Mouse (Mus musculus) heart, postnatal 0 days (tissue): ENCODE data around the gene Rab25. TPM values are rescaled to one million over a fixed set of nuclear protein-coding genes. Genes with fewer than 3 reads are reported as not detected.

Source experiments
- ATAC-seq: fragments of 200-750 bp; cut with Nextera tagmentation; 2 replicates; pipeline ENCODE4 v1.8.0; 2017; ENCODE audit warnings: low read depth, moderate number of reproducible peaks, moderate library complexity; ENCODE audit not compliant: insufficient read depth
- DNase-seq: peaks from one replicate; pipeline ENCODE4 v3.0.0-alpha.2; 2016; ENCODE audit warnings: low spot score
- H3K27ac ChIP-seq: fragments of 300-500 bp; sonication (generic); 2 replicates; pipeline ENCODE4 v1.5.1; 2014; ENCODE audit warnings: low read depth, mild to moderate bottlenecking
- H3K27me3 ChIP-seq: fragments of 300-500 bp; sonication (generic); 2 replicates; pipeline ENCODE4 v1.6.1; 2014; ENCODE audit warnings: low read length, mixed read lengths; ENCODE audit not compliant: control insufficient read depth, insufficient read depth
- H3K36me3 ChIP-seq: fragments of 300-500 bp; sonication (generic); replicated peaks from 2 replicates; pipeline ENCODE4 v1.6.1; 2014; ENCODE audit warnings: low read length, mixed read lengths; ENCODE audit not compliant: control insufficient read depth, insufficient read depth
- H3K4me1 ChIP-seq: fragments of 300-500 bp; sonication (generic); 2 replicates; pipeline ENCODE4 v1.6.1; 2014; ENCODE audit warnings: antibody characterized with exemption; ENCODE audit not compliant: control insufficient read depth, insufficient read depth
- H3K4me2 ChIP-seq: fragments of 300-500 bp; sonication (generic); 2 replicates; pipeline ENCODE4 v1.6.1; 2014; ENCODE audit warnings: low read depth, mild to moderate bottlenecking, low read length, moderate library complexity
- H3K4me3 ChIP-seq: fragments of 300-500 bp; sonication (generic); 2 replicates; pipeline ENCODE4 v1.5.1; 2014; ENCODE audit warnings: low read depth, low read length
- H3K9ac ChIP-seq: fragments of 300-500 bp; sonication (generic); replicated peaks from 2 replicates; pipeline ENCODE4 v1.6.1; 2014; ENCODE audit warnings: low read depth, low read length, mixed read lengths
- H3K9me3 ChIP-seq: fragments of 300-500 bp; sonication (generic); replicated peaks from 2 replicates; pipeline ENCODE4 v1.6.1; 2016; ENCODE audit warnings: low read length; ENCODE audit not compliant: control insufficient read depth
- CTCF ChIP-seq: IDR thresholded peaks from 2 replicates; pipeline ENCODE4 v1.5.1; 2016; ENCODE audit warnings: antibody characterized with exemption, control low read depth, low read depth
- EP300 ChIP-seq: IDR thresholded peaks from 2 replicates; pipeline ENCODE4 v1.6.1; 2016; ENCODE audit warnings: antibody characterized with exemption, low read depth
- WGBS: fragments of 180-500 bp; shearing (Covaris S2); extraction: QIAGEN DNeasy Blood & Tissue Kit; methylation state at CpG from one replicate; pipeline ENCODE4 v1.1.7; 2014; 5-methylcytosine and 5-hydroxymethylcytosine counted together
- polyA plus RNA-seq: library from polyadenylated mRNA; unstranded; fragments of >200 nt; fragmentation: Nextera tagmentation; extraction: Ambion mirVana; gene quantifications from 2 replicates; pipeline ENCODE4 v1.2.1, GENCODE M21; 2015
- total RNA-seq: library from RNA; depleted of rRNA; stranded (reverse); fragments of >200 nt; gene quantifications from 2 replicates; pipeline ENCODE4 v1.2.3, GENCODE M21; 2014; ENCODE audit warnings: low replicate concordance

Rab25 gene
- total and polyA plus RNA-seq, 2 experiments from 2014 or later = 2.5 TPM; not detected in 1

DNA sequence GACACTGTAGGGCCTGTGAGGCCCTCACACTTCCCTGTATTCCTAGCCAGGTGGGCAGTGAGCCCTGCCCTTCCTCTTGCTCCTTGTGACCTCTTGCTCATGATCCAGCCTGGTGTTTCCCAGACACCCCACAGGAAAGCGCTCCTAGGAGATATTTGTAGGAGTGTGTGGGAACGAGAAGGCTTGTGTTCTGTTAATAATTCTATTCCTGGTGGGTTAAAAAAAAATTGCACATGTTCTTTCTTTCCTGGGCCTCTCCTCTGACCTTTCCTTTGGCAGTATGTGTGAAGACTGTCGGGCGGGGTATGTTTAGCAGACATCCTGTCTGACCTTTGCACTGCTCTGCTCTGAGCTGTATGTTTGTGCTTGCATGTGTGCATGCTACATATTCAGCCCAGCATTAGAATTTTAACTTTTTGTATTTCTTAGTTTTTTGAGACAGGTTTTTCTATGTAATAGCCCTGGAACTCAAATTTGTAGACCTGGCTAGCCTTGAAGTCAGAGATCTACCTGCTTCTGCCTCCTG is 18.5 kb upstream of the Rab25 start:
- DNase-seq = peak; percentile 26
- Histone ChIP-seq H3K36me3 (peaks cover 79% of the 10 kb centered on the region), H3K4me3 (no peak overlapping the region), H3K9me3 (no peaks in the 10 kb centered on the region), H3K27me3 (no peaks in the 10 kb centered on the region), H3K27ac (peak overlapping the region; percentile 68), H3K4me1 (peaks cover 9% of the 10 kb centered on the region; the same call in 1 of the 2 replicates), H3K9ac (peak overlapping the region; percentile 2; the same call in 1 of the 2 replicates), H3K4me2 (no peak overlapping the region)
- 62% methylated on average over 4 of the region's 4 CpGs for WGBS
- no peak for ATAC-seq
- no peak for TF ChIP-seq EP300
- no peak for TF ChIP-seq CTCF

- H3K9ac ChIP-seq = peak overlapping the region; percentile 2; the same call in 1 of the 2 replicates
- ATAC-seq = peak; percentile 68; the same call in 1 of the 2 replicates
Measured at GRCm38 (mm10) chr3:88566116-88566515, 18.0 kb upstream of the Rab25 start.

DNA sequence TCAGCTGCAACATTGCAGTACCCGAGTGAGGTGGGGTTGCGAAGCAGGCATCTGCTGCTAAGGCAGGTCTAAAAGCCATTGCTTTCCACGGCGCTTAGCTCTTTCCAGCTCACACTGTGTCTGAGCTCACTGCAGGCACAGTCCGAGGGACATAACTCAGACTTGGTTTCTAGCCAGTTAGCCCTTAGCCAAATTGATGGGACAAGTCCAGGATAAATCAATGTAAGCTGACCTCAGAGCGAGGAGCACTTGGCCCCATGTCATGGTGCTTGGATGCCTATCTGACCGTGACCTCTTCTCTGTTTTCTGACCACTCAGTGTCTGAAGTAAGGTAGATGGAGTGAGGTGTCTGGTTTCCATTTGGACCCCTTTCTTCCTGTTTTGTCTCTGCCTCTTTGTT is 15.9 kb upstream of the Rab25 start:
- no peaks in the 10 kb centered on the region for H3K9me3 ChIP-seq
- peaks cover 95% of the 10 kb centered on the region for H3K36me3 ChIP-seq
- no peak overlapping the region for H3K4me2 ChIP-seq
- H3K27ac ChIP-seq = no peak overlapping the region
- H3K27me3 ChIP-seq = no peaks in the 10 kb centered on the region
- no peak for TF ChIP-seq CTCF
- TF ChIP-seq EP300 = no peak
- 85% methylated on average over 7 of the region's 7 CpGs for WGBS
- peaks cover 9% of the 10 kb centered on the region; the same call in 1 of the 2 replicates for H3K4me1 ChIP-seq
- no peak for DNase-seq
- ATAC-seq = no peak
- H3K9ac ChIP-seq = no peak overlapping the region
- no peak overlapping the region for H3K4me3 ChIP-seq

More at GRCm38 (mm10) chr3:88566116-88566515, 18.0 kb upstream of the Rab25 start:
- TF ChIP-seq EP300 (no peak), CTCF (no peak)
- no peak overlapping the region for H3K4me3 ChIP-seq
- no peak overlapping the region for H3K4me2 ChIP-seq
- H3K27ac ChIP-seq = peak overlapping the region; percentile 68
- 51% methylated on average over 3 of the region's 3 CpGs for WGBS
- H3K9me3 ChIP-seq = no peaks in the 10 kb centered on the region
- H3K4me1 ChIP-seq = peaks cover 9% of the 10 kb centered on the region; the same call in 1 of the 2 replicates
- no peaks in the 10 kb centered on the region for H3K27me3 ChIP-seq
- peak; percentile 31 for DNase-seq
- H3K36me3 ChIP-seq = peaks cover 81% of the 10 kb centered on the region

DNA sequence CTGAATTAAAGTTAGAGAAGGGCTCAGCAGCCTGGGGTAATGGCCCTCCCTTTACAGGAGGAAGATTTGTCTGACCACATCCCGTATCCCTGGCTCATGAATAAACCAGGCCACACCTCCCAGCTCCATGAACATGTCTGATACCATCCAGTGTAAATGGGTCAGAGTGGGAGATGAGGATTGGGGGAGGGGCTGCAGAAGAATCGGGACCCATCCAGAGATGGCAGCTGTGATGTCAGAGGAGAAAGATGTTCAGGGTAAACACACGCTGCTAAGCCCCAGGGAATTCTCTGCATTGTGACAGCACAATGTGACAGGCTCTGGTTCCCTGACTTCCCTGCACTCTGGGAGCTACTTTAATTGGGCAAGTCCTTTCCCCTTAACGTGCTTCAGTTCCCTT is 15.3 kb upstream of the Rab25 start:
- WGBS = 74% methylated on average over 4 of the region's 4 CpGs
- H3K4me1 ChIP-seq = peaks cover 9% of the 10 kb centered on the region; the same call in 1 of the 2 replicates
- H3K36me3 ChIP-seq = peaks cover 95% of the 10 kb centered on the region
- no peak overlapping the region for H3K4me2 ChIP-seq
- H3K27ac ChIP-seq = no peak overlapping the region
- DNase-seq = no peak
- H3K4me3 ChIP-seq = no peak overlapping the region
- H3K9ac ChIP-seq = no peak overlapping the region
- TF ChIP-seq CTCF = no peak
- TF ChIP-seq EP300 = no peak
- no peak for ATAC-seq
- no peaks in the 10 kb centered on the region for H3K27me3 ChIP-seq
- no peaks in the 10 kb centered on the region for H3K9me3 ChIP-seq

DNA sequence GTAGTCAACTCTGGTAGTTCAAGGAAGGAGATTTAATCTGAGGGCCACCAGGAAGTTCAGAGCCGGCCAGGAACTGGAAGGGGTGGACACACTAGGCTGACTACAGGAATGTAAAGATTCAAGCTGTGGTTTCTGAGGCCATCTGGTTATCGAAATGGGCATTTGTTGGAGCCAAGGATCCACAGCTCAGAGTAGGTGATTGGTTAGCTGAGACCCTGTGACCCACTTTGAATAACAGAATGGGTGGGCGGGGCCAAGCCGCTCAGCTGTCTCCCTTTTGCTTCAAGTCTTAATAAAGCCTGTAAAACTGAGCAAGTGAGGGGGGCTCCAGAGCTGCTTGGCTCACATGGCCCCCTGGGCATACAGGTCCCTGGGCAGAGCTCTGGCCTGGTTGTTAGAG is 13.9 kb upstream of the Rab25 start:
- Histone ChIP-seq H3K4me3 (no peak overlapping the region), H3K4me2 (no peak overlapping the region), H3K9me3 (no peaks in the 10 kb centered on the region), H3K9ac (no peak overlapping the region), H3K4me1 (peaks cover 9% of the 10 kb centered on the region; the same call in 1 of the 2 replicates), H3K27me3 (no peaks in the 10 kb centered on the region), H3K27ac (no peak overlapping the region), H3K36me3 (peaks cover 96% of the 10 kb centered on the region)
- ATAC-seq (no peak), DNase-seq (no peak)
- no peak for TF ChIP-seq CTCF
- TF ChIP-seq EP300 = no peak
- 78% methylated on average over 4 of the region's 4 CpGs for WGBS

DNA sequence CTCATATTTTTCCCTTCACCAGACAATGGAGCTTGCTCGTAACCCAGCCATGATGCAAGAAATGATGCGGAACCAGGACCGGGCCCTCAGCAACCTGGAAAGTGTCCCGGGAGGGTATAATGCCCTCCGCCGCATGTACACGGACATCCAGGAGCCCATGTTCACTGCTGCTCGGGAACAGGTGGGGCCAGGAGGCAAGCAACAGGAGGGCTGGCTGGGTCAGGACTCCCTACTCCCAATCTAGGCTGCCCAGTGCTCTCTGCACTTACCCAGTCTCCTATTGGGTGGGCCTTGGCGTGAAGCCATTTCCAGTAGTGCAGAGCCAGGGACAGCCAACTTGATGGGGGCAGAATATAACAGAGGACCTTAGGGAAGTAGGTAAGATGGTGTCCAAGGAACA is 11.5 kb upstream of the Rab25 start:
- Histone ChIP-seq H3K36me3 (peaks cover 86% of the 10 kb centered on the region), H3K27me3 (no peaks in the 10 kb centered on the region), H3K27ac (no peak overlapping the region), H3K9ac (no peak overlapping the region), H3K4me1 (peaks cover 5% of the 10 kb centered on the region), H3K4me2 (no peak overlapping the region), H3K9me3 (no peaks in the 10 kb centered on the region), H3K4me3 (no peak overlapping the region)
- no peak for TF ChIP-seq EP300
- no peak for TF ChIP-seq CTCF
- DNase-seq = no peak
- WGBS = 95% methylated on average over 9 of the region's 9 CpGs
- no peak for ATAC-seq
